Comparison of ENCODE assay signal across 1 mouse cellular context in the genomic region with DNA sequence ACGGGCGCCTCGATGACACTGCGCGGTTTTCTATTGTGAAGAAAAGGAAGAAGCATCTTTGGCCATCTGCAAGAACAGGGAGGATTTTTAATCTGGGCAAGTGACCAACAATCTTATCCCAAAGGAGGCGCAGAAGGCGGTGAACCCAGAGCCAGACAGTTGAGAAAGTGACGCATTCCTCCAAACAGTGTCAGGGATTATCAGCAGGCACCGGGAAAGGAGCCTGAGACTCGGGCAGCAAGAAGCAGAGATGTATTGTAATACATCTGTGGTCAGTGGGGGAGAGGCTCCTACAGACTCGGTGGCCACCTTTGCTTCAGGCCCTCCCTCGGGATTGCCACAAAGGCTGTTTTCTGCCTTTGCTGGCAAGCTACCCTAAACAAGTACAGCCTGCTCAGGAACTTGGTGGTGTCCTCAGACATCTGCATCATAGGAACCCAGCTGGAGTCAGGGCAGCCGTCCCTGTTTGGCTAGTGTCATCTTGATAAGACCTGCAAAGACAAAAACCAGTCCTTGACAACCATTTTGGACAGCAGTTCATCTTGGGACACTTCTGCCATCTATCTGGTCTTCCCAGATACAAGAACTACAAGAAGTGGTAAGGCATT.
TF ChIP-seq lines count a peak whose summit lies in the region.

No protein-coding gene starts in this region.

TF ChIP-seq in MEL, 35 proteins besides CTCF, POLR2A, EP300 and RAD21 (continued from another document):
- TF ChIP-seq GATA1 (IDR thresholded peaks at IDR 0.05; ENCODE audit: low read depth, low read length) (peak; percentile 37; the same call in 1 of the 2 replicates), ZC3H11A (IDR thresholded peaks at IDR 0.05; ENCODE audit: low read depth, low read length) (no peak)
TF ChIP-seq in MEL: peak in this region for 1.
